Mouse (Mus musculus) stomach, postnatal 0 days (tissue): ENCODE data around the gene Fbxo11. TPM values are rescaled to one million over a fixed set of nuclear protein-coding genes. Genes with fewer than 3 reads are reported as not detected.

Experiments used
- ATAC-seq: fragments of 200-750 bp; cut with Nextera tagmentation; 2 replicates; pipeline ENCODE4 v1.8.0; 2017; ENCODE audit not compliant: low FRiP score, low TSS enrichment
- DNase-seq: peaks from one replicate; pipeline ENCODE4 v3.0.0-alpha.2; 2016; ENCODE audit warnings: low spot score
- H3K27ac ChIP-seq: fragments of 300-500 bp; sonication (generic); replicated peaks from 2 replicates; pipeline ENCODE4 v1.5.1; 2014; ENCODE audit warnings: mild to moderate bottlenecking, control low read depth
- H3K27me3 ChIP-seq: fragments of 300-500 bp; sonication (generic); 2 replicates; pipeline ENCODE4 v1.6.1; 2014; ENCODE audit warnings: low read length; ENCODE audit not compliant: control insufficient read depth, insufficient read depth
- H3K36me3 ChIP-seq: fragments of 300-500 bp; sonication (generic); 2 replicates; pipeline ENCODE4 v1.6.1; 2014; ENCODE audit warnings: low read length, mixed read lengths; ENCODE audit not compliant: control insufficient read depth, insufficient read depth
- H3K4me1 ChIP-seq: fragments of 300-500 bp; sonication (generic); replicated peaks from 2 replicates; pipeline ENCODE4 v1.6.1; 2014; ENCODE audit warnings: antibody characterized with exemption; ENCODE audit not compliant: control insufficient read depth, insufficient read depth
- H3K4me2 ChIP-seq: fragments of 300-500 bp; sonication (generic); replicated peaks from 2 replicates; pipeline ENCODE4 v1.6.1; 2014; ENCODE audit warnings: low read depth, mild to moderate bottlenecking, control low read depth, moderate library complexity
- H3K4me3 ChIP-seq: fragments of 300-500 bp; sonication (generic); 2 replicates; pipeline ENCODE4 v1.5.1; 2014; ENCODE audit warnings: low read depth, low read length, control low read depth
- H3K9ac ChIP-seq: fragments of 300-500 bp; sonication (generic); 2 replicates; pipeline ENCODE4 v1.6.1; 2014; ENCODE audit warnings: mild to moderate bottlenecking, low read length, control low read depth, mixed read lengths
- H3K9me3 ChIP-seq: fragments of 300-500 bp; sonication (generic); 2 replicates; pipeline ENCODE4 v1.6.1; 2016; ENCODE audit warnings: low read length; ENCODE audit not compliant: control insufficient read depth
- CTCF ChIP-seq: IDR thresholded peaks from 2 replicates; pipeline ENCODE4 v1.5.1; 2016; ENCODE audit warnings: antibody characterized with exemption, low read depth, mild to moderate bottlenecking, moderate library complexity
- EP300 ChIP-seq: optimal IDR thresholded peaks from 2 replicates; pipeline ENCODE3; 2016; ENCODE audit warnings: antibody characterized with exemption
- WGBS: fragments of 180-500 bp; shearing (Covaris S2); extraction: QIAGEN DNeasy Blood & Tissue Kit; methylation state at CpG from one replicate; pipeline ENCODE4 v1.1.7; 2014; 5-methylcytosine and 5-hydroxymethylcytosine counted together
- polyA plus RNA-seq: library from polyadenylated mRNA; unstranded; fragments of >200 nt; fragmentation: Nextera tagmentation; extraction: Ambion mirVana; gene quantifications from 2 replicates; pipeline ENCODE4 v1.2.1, GENCODE M21; 2015

Gene Fbxo11
- polyA plus RNA-seq, 1 experiment from 2014 or later, result 7.7 TPM

DNA sequence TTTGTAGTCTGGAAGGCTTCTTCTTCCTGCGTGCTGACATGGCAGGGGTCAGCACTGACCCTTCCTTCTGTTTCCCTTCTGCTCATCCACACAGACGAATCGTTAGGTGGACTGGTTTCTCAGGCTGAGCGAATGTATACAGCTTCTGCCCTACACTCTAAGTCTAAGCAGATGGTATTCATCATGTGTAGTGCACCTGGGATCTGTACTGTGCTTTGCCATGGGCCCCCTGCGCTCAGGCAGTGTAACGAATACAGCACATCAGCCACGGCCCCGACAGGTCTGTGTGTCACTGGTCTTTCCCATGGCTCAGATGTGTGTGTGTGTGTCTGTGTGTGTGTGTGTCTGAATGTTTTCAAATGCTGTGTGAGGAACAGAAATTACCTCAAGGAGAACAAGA lies 58.1 kb downstream of the Fbxo11 start:
- H3K9me3 ChIP-seq, result no peaks in the 10 kb centered on the region
- H3K27me3 ChIP-seq, result no peaks in the 10 kb centered on the region
- no peak overlapping the region for H3K4me2 ChIP-seq
- ATAC-seq (no peak), DNase-seq (no peak)
- no peak overlapping the region for H3K4me3 ChIP-seq
- H3K9ac ChIP-seq, result no peak overlapping the region
- 61% methylated on average over 8 of the region's 8 CpGs for WGBS
- no peak overlapping the region for H3K27ac ChIP-seq
- peaks cover 11% of the 10 kb centered on the region; the same call in 1 of the 2 replicates for H3K36me3 ChIP-seq
- TF ChIP-seq EP300 (no peak), CTCF (no peak)
- no peaks in the 10 kb centered on the region for H3K4me1 ChIP-seq

GRCm38 (mm10) chr17:88004892-88005291 lies 60.2 kb downstream of the Fbxo11 start:
- no peak overlapping the region for H3K4me3 ChIP-seq
- H3K4me1 ChIP-seq, result no peaks in the 10 kb centered on the region
- no peaks in the 10 kb centered on the region for H3K9me3 ChIP-seq
- no peak overlapping the region for H3K4me2 ChIP-seq
- peaks cover 19% of the 10 kb centered on the region; the same call in 1 of the 2 replicates for H3K36me3 ChIP-seq
- H3K27ac ChIP-seq, result no peak overlapping the region
- TF ChIP-seq CTCF (no peak), EP300 (no peak)
- no peak overlapping the region for H3K9ac ChIP-seq
- 95% methylated on average over 1 of the region's 1 CpGs for WGBS
- no peaks in the 10 kb centered on the region for H3K27me3 ChIP-seq
- ATAC-seq (no peak), DNase-seq (no peak)

GRCm38 (mm10) chr17:87997808-87998207 lies 67.3 kb downstream of the Fbxo11 start:
- no peaks in the 10 kb centered on the region for H3K27me3 ChIP-seq
- ATAC-seq, result peak; percentile 78
- no peaks in the 10 kb centered on the region for H3K4me1 ChIP-seq
- WGBS, result 75% methylated on average over 4 of the region's 4 CpGs
- peaks cover 8% of the 10 kb centered on the region; the same call in 1 of the 2 replicates for H3K36me3 ChIP-seq
- no peak overlapping the region for H3K4me3 ChIP-seq
- no peaks in the 10 kb centered on the region for H3K9me3 ChIP-seq
- 0 out of 2 replicates have a peak overlapping the region, but pooled peaks have one; percentile 25 for H3K27ac ChIP-seq
- no peak overlapping the region for H3K9ac ChIP-seq
- TF ChIP-seq CTCF (no peak), EP300 (no peak)
- no peak overlapping the region for H3K4me2 ChIP-seq
- no peak for DNase-seq

DNA sequence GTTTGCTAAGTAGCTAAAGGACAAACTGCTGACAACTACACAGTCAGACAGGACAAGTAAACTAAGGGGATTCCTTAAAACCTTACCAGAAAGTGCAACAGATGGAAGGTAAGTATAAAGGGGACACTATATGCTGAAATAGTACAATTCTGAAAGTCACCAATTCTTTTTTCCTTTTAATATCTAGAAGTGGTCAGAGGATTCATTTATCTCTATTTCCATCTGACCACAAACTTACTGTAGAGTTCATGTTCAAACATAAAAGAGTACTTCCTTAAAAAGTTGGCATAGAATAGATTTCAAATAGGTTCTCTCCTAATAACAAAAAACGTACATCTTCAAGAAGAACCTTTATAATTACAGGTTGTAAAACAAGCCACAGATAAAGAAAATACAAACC lies 71.8 kb downstream of the Fbxo11 start:
- no peak for TF ChIP-seq EP300
- no peak for TF ChIP-seq CTCF

DNA sequence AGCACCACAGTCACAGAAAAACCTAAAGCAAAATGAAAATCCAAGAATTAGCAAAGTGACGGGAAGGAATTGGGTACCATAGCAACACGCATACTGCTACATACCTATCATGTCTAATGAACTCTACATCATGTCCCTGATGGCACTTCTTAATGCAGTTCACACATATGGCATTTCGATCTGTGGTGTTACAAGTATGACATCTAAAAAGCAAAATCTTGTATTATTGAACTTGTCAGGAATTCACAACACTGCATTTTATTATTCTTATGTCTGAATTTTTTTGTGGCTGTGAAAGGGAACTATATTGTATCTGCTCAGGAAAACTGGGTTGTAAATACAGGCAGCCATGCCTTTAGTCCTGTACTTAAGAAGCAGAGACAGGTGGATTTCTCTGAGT lies 72.9 kb downstream of the Fbxo11 start:
- whole genome bisulfite sequencing, result 79% methylated on average over 3 of the region's 3 CpGs
- TF ChIP-seq CTCF (no peak), EP300 (no peak)
- ATAC-seq, result no peak
- Histone ChIP-seq H3K27me3 (no peaks in the 10 kb centered on the region), H3K4me1 (no peaks in the 10 kb centered on the region), H3K36me3 (peaks cover 11% of the 10 kb centered on the region; the same call in 1 of the 2 replicates), H3K9me3 (no peaks in the 10 kb centered on the region), H3K9ac (no peak overlapping the region), H3K4me2 (no peak overlapping the region), H3K4me3 (no peak overlapping the region), H3K27ac (no peak overlapping the region)
- no peak for DNase-seq

More for the DNA sequence above, 71.8 kb downstream of the Fbxo11 start:
- Histone ChIP-seq H3K27me3 (no peaks in the 10 kb centered on the region), H3K9me3 (no peaks in the 10 kb centered on the region), H3K36me3 (peaks cover 11% of the 10 kb centered on the region; the same call in 1 of the 2 replicates), H3K4me2 (no peak overlapping the region), H3K4me1 (no peaks in the 10 kb centered on the region), H3K9ac (no peak overlapping the region), H3K27ac (no peak overlapping the region), H3K4me3 (no peak overlapping the region)
- DNase-seq (no peak), ATAC-seq (no peak)
- WGBS, result 68% methylated on average over 1 of the region's 1 CpGs

- Histone ChIP-seq H3K4me3 (no peak overlapping the region), H3K4me2 (no peak overlapping the region), H3K36me3 (peaks cover 18% of the 10 kb centered on the region; the same call in 1 of the 2 replicates), H3K4me1 (no peaks in the 10 kb centered on the region), H3K27me3 (no peaks in the 10 kb centered on the region), H3K9me3 (no peaks in the 10 kb centered on the region), H3K9ac (no peak overlapping the region), H3K27ac (no peak overlapping the region)
- ATAC-seq (no peak), DNase-seq (no peak)
- TF ChIP-seq EP300 (no peak), CTCF (no peak)
- 60% methylated on average over 6 of the region's 6 CpGs for WGBS
These were observed 77.6 kb downstream of the Fbxo11 start for GRCm38 (mm10) chr17:87987507-87987906.
